Mouse (Mus musculus): ENCODE measurements around the gene Paqr9. TPM values are rescaled to one million over a fixed set of nuclear protein-coding genes. Genes with fewer than 3 reads are reported as not detected.

Gene Paqr9
- polyA plus RNA-seq, 1 experiment: 16.5 TPM

DNA sequence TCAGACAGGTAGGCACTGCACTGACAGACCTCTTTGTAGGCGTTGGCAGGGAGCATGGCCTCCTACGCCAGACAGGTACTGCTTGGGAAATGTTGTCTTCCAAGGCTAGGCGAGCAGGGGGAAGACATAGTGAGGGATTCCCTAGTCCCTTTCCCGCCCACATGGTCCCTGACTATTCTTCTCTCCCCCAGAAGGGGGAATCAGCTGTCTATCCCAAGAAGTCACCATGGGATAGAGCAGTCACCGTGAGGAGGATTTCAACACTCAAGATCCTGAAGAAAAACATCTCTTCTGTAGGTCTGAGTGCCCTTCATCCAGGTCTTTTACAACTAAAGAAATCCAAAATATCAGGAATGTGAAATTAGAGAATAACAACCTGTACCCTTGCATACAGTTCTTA is 47.7 kb downstream of the Paqr9 start:
- Histone ChIP-seq H3K4me3 (ENCODE audit: extremely low read depth, insufficient read depth, insufficient read length) (no peak overlapping the region), H3K27ac (ENCODE audit: insufficient read depth, low read length) (no peak overlapping the region), H3K4me1 (ENCODE audit: control insufficient read depth, insufficient read depth, insufficient read length) (no peaks in the 10 kb centered on the region), H3K27me3 (ENCODE audit: control insufficient read depth, insufficient read depth, low read length) (no peaks in the 10 kb centered on the region), H3K36me3 (ENCODE audit: control insufficient read depth, insufficient read depth, low read length) (no peaks in the 10 kb centered on the region)
- TF ChIP-seq POLR2A (IDR thresholded peaks at IDR 0.05; ENCODE audit: low read depth, low read length): no peak
- TF ChIP-seq CTCF (IDR thresholded peaks at IDR 0.05; ENCODE audit: extremely low read depth, insufficient read depth, insufficient read length, insufficient replicate concordance): no peak
- WGBS: 84% methylated on average over 5 of the region's 5 CpGs
- DNase-seq (ENCODE audit: low read depth in 1 of 2, low spot score in 2 of 2): no peak

DNA sequence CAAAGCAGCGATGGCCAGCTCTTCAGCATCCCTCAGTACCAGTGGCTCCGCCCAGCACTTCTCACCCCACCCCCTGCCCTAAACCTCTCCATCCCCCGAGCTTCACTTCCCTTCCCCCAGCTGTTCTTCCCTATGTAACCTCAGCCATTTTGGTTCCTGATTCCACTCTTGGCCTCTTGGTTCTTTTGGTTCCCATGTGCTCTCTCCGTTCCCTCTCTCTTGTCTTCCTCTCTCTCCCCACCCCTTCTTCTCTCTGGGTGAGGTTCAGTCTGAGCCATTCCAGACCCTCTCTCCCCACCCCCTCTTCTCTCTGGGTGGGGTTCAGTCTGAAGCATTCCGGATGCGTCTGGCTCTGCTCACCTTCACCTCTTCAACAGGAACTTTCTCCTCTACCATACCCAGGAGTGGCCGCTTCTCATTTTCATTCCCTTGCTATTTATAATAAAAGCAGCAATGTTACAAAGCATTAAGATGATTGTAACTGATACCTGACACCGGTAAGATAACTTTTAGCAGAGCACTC is 52.9 kb downstream of the Paqr9 start:
- TF ChIP-seq POLR2A (IDR thresholded peaks at IDR 0.05; ENCODE audit: low read depth, low read length) (no peak), CTCF (IDR thresholded peaks at IDR 0.05; ENCODE audit: extremely low read depth, insufficient read depth, insufficient read length, insufficient replicate concordance) (no peak)
- no peaks in the 10 kb centered on the region for H3K36me3 ChIP-seq (ENCODE audit: control insufficient read depth, insufficient read depth, low read length)
- H3K27ac ChIP-seq (ENCODE audit: insufficient read depth, low read length): no peak overlapping the region
- H3K4me1 ChIP-seq (ENCODE audit: control insufficient read depth, insufficient read depth, insufficient read length): no peaks in the 10 kb centered on the region
- H3K4me3 ChIP-seq (ENCODE audit: extremely low read depth, insufficient read depth, insufficient read length): no peak overlapping the region
- 81% methylated on average over 8 of the region's 8 CpGs for WGBS
- H3K27me3 ChIP-seq (ENCODE audit: control insufficient read depth, insufficient read depth, low read length): no peaks in the 10 kb centered on the region
- no peak for DNase-seq (ENCODE audit: low read depth in 1 of 2, low spot score in 2 of 2)

DNA sequence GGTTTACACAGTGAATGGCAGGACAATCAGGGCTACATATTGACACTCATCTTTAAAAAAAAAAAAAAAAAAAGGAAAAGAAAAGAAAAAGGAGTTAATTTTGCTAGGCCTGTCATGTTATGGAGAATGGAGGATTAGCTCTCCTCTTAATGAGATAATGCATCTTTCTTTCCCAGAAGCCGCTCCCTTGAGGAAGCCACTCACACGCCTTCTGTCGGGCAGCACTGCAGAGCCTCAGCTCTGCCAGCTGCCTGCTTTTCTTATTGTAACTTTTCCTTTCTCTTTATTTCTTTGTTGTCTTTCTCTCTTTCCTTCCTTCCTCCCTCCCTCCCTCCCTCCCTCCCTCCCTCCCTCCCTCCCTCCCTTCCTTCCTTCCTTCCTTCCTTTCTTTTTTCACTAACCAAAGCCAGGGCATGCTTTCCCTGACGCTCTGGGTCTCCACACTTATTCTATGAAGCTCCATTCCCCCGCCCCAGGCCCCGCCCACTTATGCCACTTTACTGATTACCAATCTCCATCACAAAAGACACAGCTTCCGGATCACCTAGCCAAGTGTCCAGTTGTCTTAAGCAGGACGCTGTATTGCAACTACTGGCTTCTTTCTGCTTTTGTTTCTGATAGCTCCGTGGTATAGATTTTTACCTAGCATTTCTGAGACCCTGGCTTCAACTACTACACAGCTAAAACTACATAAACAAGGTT is 54.1 kb downstream of the Paqr9 start:
- 31% methylated on average over 9 of the region's 9 CpGs for WGBS
- H3K27me3 ChIP-seq (ENCODE audit: control insufficient read depth, insufficient read depth, low read length): no peaks in the 10 kb centered on the region
- H3K36me3 ChIP-seq (ENCODE audit: control insufficient read depth, insufficient read depth, low read length): no peaks in the 10 kb centered on the region
- no peaks in the 10 kb centered on the region for H3K4me1 ChIP-seq (ENCODE audit: control insufficient read depth, insufficient read depth, insufficient read length)
- no peak overlapping the region for H3K27ac ChIP-seq (ENCODE audit: insufficient read depth, low read length)
- H3K4me3 ChIP-seq (ENCODE audit: extremely low read depth, insufficient read depth, insufficient read length): no peak overlapping the region
- DNase-seq (ENCODE audit: low read depth in 1 of 2, low spot score in 2 of 2): no peak
- TF ChIP-seq POLR2A (IDR thresholded peaks at IDR 0.05; ENCODE audit: low read depth, low read length): no peak
- no peak for TF ChIP-seq CTCF (IDR thresholded peaks at IDR 0.05; ENCODE audit: extremely low read depth, insufficient read depth, insufficient read length, insufficient replicate concordance)

DNA sequence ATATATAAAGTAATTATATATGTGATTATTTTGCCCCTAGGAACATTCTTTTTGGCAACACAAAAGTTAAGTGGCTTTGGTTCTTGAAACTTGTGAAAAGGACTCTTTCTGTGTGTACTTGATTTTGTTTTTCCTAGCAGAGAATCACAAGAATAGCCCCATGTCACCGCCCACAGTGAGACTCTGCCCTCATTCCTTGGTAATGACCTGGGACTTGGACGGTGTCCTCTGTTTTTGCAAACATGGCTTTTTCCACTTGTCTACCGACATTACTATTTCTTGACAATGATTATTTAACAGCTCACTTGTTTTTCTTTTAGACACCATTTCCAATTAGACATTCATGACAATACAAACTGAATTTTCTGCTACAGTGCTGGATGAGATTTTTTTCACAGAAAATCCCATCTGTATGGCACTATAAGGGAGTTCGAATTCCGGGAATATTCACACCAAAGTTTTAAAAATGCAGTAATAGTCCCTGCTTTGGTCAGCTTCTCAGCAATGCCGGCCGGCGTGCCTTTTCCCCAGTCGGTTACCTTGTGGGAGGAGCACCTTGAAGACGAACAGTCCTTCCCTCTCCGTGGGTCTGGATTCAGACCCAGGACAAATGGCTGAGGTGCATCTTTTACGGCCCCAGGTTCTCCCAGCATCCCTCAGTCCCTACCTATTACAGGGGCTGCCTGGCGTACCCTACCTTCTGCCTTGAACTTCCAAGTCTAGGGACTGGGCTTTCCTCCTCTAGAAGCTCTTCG is 55.6 kb downstream of the Paqr9 start:
- WGBS: 82% methylated on average over 14 of the region's 14 CpGs
- no peak for DNase-seq (ENCODE audit: low read depth in 1 of 2, low spot score in 2 of 2)
- H3K27ac ChIP-seq (ENCODE audit: insufficient read depth, low read length): no peak overlapping the region
- H3K27me3 ChIP-seq (ENCODE audit: control insufficient read depth, insufficient read depth, low read length): no peaks in the 10 kb centered on the region
- no peak for TF ChIP-seq POLR2A (IDR thresholded peaks at IDR 0.05; ENCODE audit: low read depth, low read length)
- TF ChIP-seq CTCF (IDR thresholded peaks at IDR 0.05; ENCODE audit: extremely low read depth, insufficient read depth, insufficient read length, insufficient replicate concordance): no peak
- no peak overlapping the region for H3K4me3 ChIP-seq (ENCODE audit: extremely low read depth, insufficient read depth, insufficient read length)
- no peaks in the 10 kb centered on the region for H3K36me3 ChIP-seq (ENCODE audit: control insufficient read depth, insufficient read depth, low read length)
- H3K4me1 ChIP-seq (ENCODE audit: control insufficient read depth, insufficient read depth, insufficient read length): no peaks in the 10 kb centered on the region

DNA sequence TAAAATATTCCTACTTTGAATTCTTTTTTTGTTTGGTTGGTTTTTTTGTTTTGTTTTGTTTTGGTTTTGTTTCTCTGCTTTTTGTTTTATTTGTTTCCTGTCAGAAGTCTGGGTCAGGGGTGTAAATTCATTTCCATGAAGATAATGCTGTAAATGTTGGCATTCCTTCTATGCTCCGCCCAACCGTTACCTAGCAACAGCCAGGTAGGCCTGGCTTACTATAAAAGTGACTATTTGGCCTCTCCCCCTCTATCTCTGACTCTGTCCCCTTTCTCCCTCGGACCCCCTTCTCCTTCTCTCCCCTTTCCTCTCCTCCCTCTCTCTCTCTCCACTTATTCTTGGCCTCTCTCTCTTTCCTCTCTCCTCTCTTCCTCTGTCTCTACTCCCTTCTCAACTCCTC is 56.5 kb downstream of the Paqr9 start:
- no peaks in the 10 kb centered on the region for H3K27me3 ChIP-seq (ENCODE audit: control insufficient read depth, insufficient read depth, low read length)
- no peaks in the 10 kb centered on the region for H3K4me1 ChIP-seq (ENCODE audit: control insufficient read depth, insufficient read depth, insufficient read length)
- DNase-seq (ENCODE audit: low read depth in 1 of 2, low spot score in 2 of 2): no peak
- no peak overlapping the region for H3K27ac ChIP-seq (ENCODE audit: insufficient read depth, low read length)
- H3K36me3 ChIP-seq (ENCODE audit: control insufficient read depth, insufficient read depth, low read length): no peaks in the 10 kb centered on the region
- whole genome bisulfite sequencing: 75% methylated on average over 3 of the region's 3 CpGs
- no peak overlapping the region for H3K4me3 ChIP-seq (ENCODE audit: extremely low read depth, insufficient read depth, insufficient read length)
- TF ChIP-seq CTCF (IDR thresholded peaks at IDR 0.05; ENCODE audit: extremely low read depth, insufficient read depth, insufficient read length, insufficient replicate concordance): no peak
- no peak for TF ChIP-seq POLR2A (IDR thresholded peaks at IDR 0.05; ENCODE audit: low read depth, low read length)

Other genes with a start within 250 kb of the Paqr9 start
- gene Chst2, start 152.9 kb upstream of the Paqr9 start, polyA plus RNA-seq (2012; rRNA removed): 2.1 and 2.6 TPM in 2 replicates
- 1.6 and 1.7 TPM in 2 replicates for gene U2surp, start 47.7 kb upstream of the Paqr9 start, polyA plus RNA-seq (2012; rRNA removed)
- gene Pcolce2, start 77.9 kb downstream of the Paqr9 start, polyA plus RNA-seq (2012; rRNA removed): 0.40 and 0.69 TPM in 2 replicates
- 0.60 and 1.0 TPM in 2 replicates for gene Trpc1, start 190.7 kb downstream of the Paqr9 start, polyA plus RNA-seq (2012; rRNA removed)